Mouse (Mus musculus) hindbrain, postnatal 0 days (tissue): ENCODE measurements around the gene Arhgef16. TPM values are rescaled to one million over a fixed set of nuclear protein-coding genes. Genes with fewer than 3 reads are reported as not detected.

Experiments used
- ATAC-seq: fragments of 200-750 bp; cut with Nextera tagmentation; 2 replicates; pipeline ENCODE4 v1.8.0; 2017; ENCODE audit warnings: mild to moderate bottlenecking, moderate TSS enrichment, moderate library complexity
- DNase-seq: peaks from one replicate; pipeline ENCODE4 v3.0.0-alpha.2; 2015; ENCODE audit warnings: low spot score
- H3K27ac ChIP-seq: fragments of 300-500 bp; sonication (generic); 2 replicates; pipeline ENCODE4 v1.5.1; 2014; ENCODE audit warnings: mild to moderate bottlenecking
- H3K27me3 ChIP-seq: fragments of 300-500 bp; sonication (generic); 2 replicates; pipeline ENCODE4 v1.6.1; 2014; ENCODE audit warnings: low read length, mixed read lengths; ENCODE audit not compliant: insufficient read depth
- H3K36me3 ChIP-seq: fragments of 300-500 bp; sonication (generic); 2 replicates; pipeline ENCODE4 v1.6.1; 2014; ENCODE audit warnings: low read length, mixed read lengths; ENCODE audit not compliant: insufficient read depth
- H3K4me1 ChIP-seq: fragments of 300-500 bp; sonication (generic); 2 replicates; pipeline ENCODE4 v1.6.1; 2014; ENCODE audit warnings: antibody characterized with exemption, low read length, mixed read lengths; ENCODE audit not compliant: insufficient read depth
- H3K4me2 ChIP-seq: fragments of 300-500 bp; sonication (generic); 2 replicates; pipeline ENCODE4 v1.6.1; 2014; ENCODE audit warnings: low read depth, mild to moderate bottlenecking, low read length, moderate library complexity, mixed read lengths
- H3K4me3 ChIP-seq: fragments of 300-500 bp; sonication (generic); 2 replicates; pipeline ENCODE4 v1.5.1; 2014; ENCODE audit warnings: low read length
- H3K9ac ChIP-seq: fragments of 300-500 bp; sonication (generic); replicated peaks from 2 replicates; pipeline ENCODE4 v1.6.1; 2014; ENCODE audit warnings: mild to moderate bottlenecking, low read length, moderate library complexity, mixed read lengths
- H3K9me3 ChIP-seq: fragments of 300-500 bp; sonication (generic); 2 replicates; pipeline ENCODE4 v1.6.1; 2016; ENCODE audit warnings: low read length, mixed read lengths
- CTCF ChIP-seq: IDR thresholded peaks from 2 replicates; pipeline ENCODE4 v1.5.1; 2016; ENCODE audit warnings: antibody characterized with exemption, control low read depth, low read depth
- WGBS: fragments of 180-500 bp; shearing (Covaris S2); extraction: QIAGEN DNeasy Blood & Tissue Kit; methylation state at CpG from one replicate; pipeline ENCODE4 v1.1.7; 2014; 5-methylcytosine and 5-hydroxymethylcytosine counted together
- polyA plus RNA-seq: library from polyadenylated mRNA; unstranded; fragments of >200 nt; fragmentation: Nextera tagmentation; extraction: Ambion mirVana; gene quantifications from 2 replicates; pipeline ENCODE4 v1.2.1, GENCODE M21; 2015
- total RNA-seq: library from RNA; depleted of rRNA; stranded (reverse); fragments of >200 nt; gene quantifications from 2 replicates; pipeline ENCODE4 v1.2.3, GENCODE M21; 2014

Arhgef16 gene
- total and polyA plus RNA-seq, 2 experiments from 2014 or later, result 2.0 to 5.3 TPM

GRCm38 (mm10) chr4:154262071-154262470 is 39.4 kb downstream of the Arhgef16 start:
- Histone ChIP-seq H3K4me3 (no peak overlapping the region), H3K4me2 (no peak overlapping the region), H3K9me3 (no peaks in the 10 kb centered on the region), H3K9ac (no peak overlapping the region), H3K36me3 (no peaks in the 10 kb centered on the region), H3K27me3 (no peaks in the 10 kb centered on the region), H3K27ac (no peak overlapping the region), H3K4me1 (no peaks in the 10 kb centered on the region)
- TF ChIP-seq CTCF, result no peak
- DNase-seq (no peak), ATAC-seq (no peak; the same call in 1 of the 2 replicates)
- WGBS, result 53% methylated on average over 4 of the region's 4 CpGs

GRCm38 (mm10) chr4:154260755-154261154 is 40.7 kb downstream of the Arhgef16 start:
- Histone ChIP-seq H3K9me3 (no peaks in the 10 kb centered on the region), H3K9ac (no peak overlapping the region), H3K36me3 (no peaks in the 10 kb centered on the region), H3K27ac (no peak overlapping the region), H3K4me1 (no peaks in the 10 kb centered on the region), H3K27me3 (no peaks in the 10 kb centered on the region), H3K4me3 (no peak overlapping the region), H3K4me2 (no peak overlapping the region)
- no peak for ATAC-seq
- 82% methylated on average over 5 of the region's 5 CpGs for WGBS
- no peak for DNase-seq
- no peak for TF ChIP-seq CTCF

GRCm38 (mm10) chr4:154252537-154253255 is 48.8 kb downstream of the Arhgef16 start:
- DNase-seq, result no peak
- no peak for TF ChIP-seq CTCF
- WGBS, result 71% methylated on average over 20 of the region's 20 CpGs
- no peak for ATAC-seq
- no peaks in the 10 kb centered on the region for H3K36me3 ChIP-seq
- H3K9me3 ChIP-seq, result no peaks in the 10 kb centered on the region
- H3K27ac ChIP-seq, result no peak overlapping the region
- H3K9ac ChIP-seq, result no peak overlapping the region
- no peak overlapping the region for H3K4me3 ChIP-seq
- H3K4me1 ChIP-seq, result no peaks in the 10 kb centered on the region
- no peaks in the 10 kb centered on the region for H3K27me3 ChIP-seq
- no peak overlapping the region for H3K4me2 ChIP-seq

- DNase-seq (no peak), ATAC-seq (no peak)
- H3K27ac ChIP-seq, result peak overlapping the region; percentile 26; the same call in 1 of the 2 replicates
- no peaks in the 10 kb centered on the region for H3K9me3 ChIP-seq
- 50% methylated on average over 8 of the region's 8 CpGs for WGBS
- no peaks in the 10 kb centered on the region for H3K4me1 ChIP-seq
- no peaks in the 10 kb centered on the region for H3K27me3 ChIP-seq
- H3K9ac ChIP-seq, result no peak overlapping the region
- H3K4me3 ChIP-seq, result no peak overlapping the region
- no peak for TF ChIP-seq CTCF
- peak overlapping the region; percentile 13; the same call in 1 of the 2 replicates for H3K4me2 ChIP-seq
- H3K36me3 ChIP-seq, result no peaks in the 10 kb centered on the region
Observed at GRCm38 (mm10) chr4:154249316-154249715, 52.2 kb downstream of the Arhgef16 start.

GRCm38 (mm10) chr4:154248092-154248805 is 53.2 kb downstream of the Arhgef16 start:
- Histone ChIP-seq H3K9me3 (no peaks in the 10 kb centered on the region), H3K4me1 (no peaks in the 10 kb centered on the region), H3K36me3 (no peaks in the 10 kb centered on the region), H3K27ac (no peak overlapping the region), H3K4me3 (no peak overlapping the region), H3K27me3 (no peaks in the 10 kb centered on the region), H3K9ac (no peak overlapping the region), H3K4me2 (no peak overlapping the region)
- 73% methylated on average over 21 of the region's 21 CpGs for WGBS
- TF ChIP-seq CTCF, result no peak
- DNase-seq, result no peak
- ATAC-seq, result no peak

- no peak overlapping the region for H3K27ac ChIP-seq
- 52% methylated on average over 22 of the region's 22 CpGs for WGBS
- H3K4me1 ChIP-seq, result no peaks in the 10 kb centered on the region
- no peaks in the 10 kb centered on the region for H3K9me3 ChIP-seq
- no peak for DNase-seq
- ATAC-seq, result no peak
- H3K27me3 ChIP-seq, result no peaks in the 10 kb centered on the region
- no peak overlapping the region for H3K4me3 ChIP-seq
- no peak for TF ChIP-seq CTCF
- no peak overlapping the region for H3K9ac ChIP-seq
- H3K36me3 ChIP-seq, result no peaks in the 10 kb centered on the region
- H3K4me2 ChIP-seq, result no peak overlapping the region
Observed at GRCm38 (mm10) chr4:154247207-154248091, 54.0 kb downstream of the Arhgef16 start.
